Mouse (Mus musculus) E14TG2a.4 (cell line): ENCODE measurements around the gene Ddc.

ENCODE experiments used
- H3K27me3 ChIP-seq: 2 replicates; pipeline ENCODE4 v1.6.1; 2014; ENCODE audit warnings: low read length, control low read depth; ENCODE audit not compliant: insufficient read depth
- H3K36me3 ChIP-seq: 2 replicates; pipeline ENCODE4 v1.6.1; 2014; ENCODE audit warnings: low read length, control low read depth; ENCODE audit not compliant: insufficient read depth
- H3K4me1 ChIP-seq: replicated peaks from 2 replicates; pipeline ENCODE4 v1.6.1; 2014; ENCODE audit warnings: low read depth, low read length, control low read depth
- H3K4me3 ChIP-seq: replicated peaks from 2 replicates; pipeline ENCODE4 v1.5.1; 2014; ENCODE audit warnings: mild to moderate bottlenecking, low read length
- H3K9me3 ChIP-seq: 2 replicates; pipeline ENCODE4 v1.6.1; 2014; ENCODE audit warnings: low read length, control low read depth
- CTCF ChIP-seq: conservative IDR thresholded peaks from 2 replicates; pipeline ENCODE4 v1.5.1; 2014; ENCODE audit warnings: low read length
- NANOG ChIP-seq: IDR thresholded peaks from 2 replicates; pipeline ENCODE4 v1.6.1; 2014; ENCODE audit warnings: borderline replicate concordance, low read length, mixed read lengths
- POU5F1 ChIP-seq: IDR thresholded peaks from 2 replicates; pipeline ENCODE4 v1.6.1; 2014; ENCODE audit warnings: low read length, borderline replicate concordance

The Ddc gene

GRCm38 (mm10) chr11:11798690-11799089 lies 99.3 kb downstream of the Ddc start:
- no peaks in the 10 kb centered on the region for H3K9me3 ChIP-seq
- peaks cover 72% of the 10 kb centered on the region for H3K36me3 ChIP-seq
- no peak for TF ChIP-seq NANOG
- no peak for TF ChIP-seq CTCF
- no peak for TF ChIP-seq POU5F1
- no peaks in the 10 kb centered on the region for H3K4me1 ChIP-seq
- no peaks in the 10 kb centered on the region for H3K27me3 ChIP-seq
- no peak overlapping the region for H3K4me3 ChIP-seq

- Histone ChIP-seq H3K4me3 (no peak overlapping the region), H3K9me3 (no peaks in the 10 kb centered on the region), H3K27me3 (no peaks in the 10 kb centered on the region), H3K36me3 (peaks cover 31% of the 10 kb centered on the region), H3K4me1 (no peaks in the 10 kb centered on the region)
- no peak for TF ChIP-seq CTCF
- no peak for TF ChIP-seq POU5F1
- no peak for TF ChIP-seq NANOG
These were observed 103.3 kb downstream of the Ddc start for GRCm38 (mm10) chr11:11794626-11795025.

GRCm38 (mm10) chr11:11788521-11788974 lies 109.4 kb downstream of the Ddc start:
- Histone ChIP-seq H3K4me1 (no peaks in the 10 kb centered on the region), H3K36me3 (no peaks in the 10 kb centered on the region)
- TF ChIP-seq POU5F1 (no peak), CTCF (peak; percentile 52)

GRCm38 (mm10) chr11:11785457-11785856 lies 112.5 kb downstream of the Ddc start:
- no peaks in the 10 kb centered on the region for H3K36me3 ChIP-seq
- no peaks in the 10 kb centered on the region for H3K4me1 ChIP-seq
- TF ChIP-seq POU5F1 (no peak), CTCF (no peak), NANOG (no peak)
- H3K9me3 ChIP-seq, result 0 out of 2 replicates have a peak, but pooled peaks cover 3% of the 10 kb centered on the region
- peaks cover 11% of the 10 kb centered on the region for H3K27me3 ChIP-seq
- H3K4me3 ChIP-seq, result no peak overlapping the region

More at GRCm38 (mm10) chr11:11788521-11788974, 109.4 kb downstream of the Ddc start:
- 0 out of 2 replicates have a peak, but pooled peaks cover 3% of the 10 kb centered on the region for H3K9me3 ChIP-seq
- no peak overlapping the region for H3K4me3 ChIP-seq
- H3K27me3 ChIP-seq, result peaks cover 11% of the 10 kb centered on the region

GRCm38 (mm10) chr11:11781728-11782127 lies 116.2 kb downstream of the Ddc start:
- Histone ChIP-seq H3K27me3 (peaks cover 20% of the 10 kb centered on the region), H3K9me3 (0 out of 2 replicates have a peak, but pooled peaks cover 3% of the 10 kb centered on the region), H3K36me3 (no peaks in the 10 kb centered on the region), H3K4me1 (no peaks in the 10 kb centered on the region), H3K4me3 (no peak overlapping the region)
- TF ChIP-seq CTCF, result no peak
- no peak for TF ChIP-seq POU5F1
- TF ChIP-seq NANOG, result no peak

GRCm38 (mm10) chr11:11778345-11778744 lies 119.6 kb downstream of the Ddc start:
- Histone ChIP-seq H3K4me3 (no peak overlapping the region), H3K36me3 (no peaks in the 10 kb centered on the region), H3K4me1 (no peaks in the 10 kb centered on the region), H3K9me3 (no peaks in the 10 kb centered on the region), H3K27me3 (peaks cover 28% of the 10 kb centered on the region)
- no peak for TF ChIP-seq NANOG
- no peak for TF ChIP-seq CTCF
- TF ChIP-seq POU5F1, result no peak

- Histone ChIP-seq H3K9me3 (no peaks in the 10 kb centered on the region), H3K4me1 (no peaks in the 10 kb centered on the region), H3K4me3 (no peak overlapping the region), H3K36me3 (no peaks in the 10 kb centered on the region), H3K27me3 (peaks cover 33% of the 10 kb centered on the region)
- TF ChIP-seq POU5F1, result no peak
- TF ChIP-seq NANOG, result no peak
- TF ChIP-seq CTCF, result no peak
These were observed 120.1 kb downstream of the Ddc start for GRCm38 (mm10) chr11:11777796-11778195.

GRCm38 (mm10) chr11:11777246-11777645 lies 120.7 kb downstream of the Ddc start:
- Histone ChIP-seq H3K4me3 (no peak overlapping the region), H3K4me1 (no peaks in the 10 kb centered on the region), H3K36me3 (no peaks in the 10 kb centered on the region), H3K27me3 (peaks cover 33% of the 10 kb centered on the region), H3K9me3 (no peaks in the 10 kb centered on the region)
- no peak for TF ChIP-seq POU5F1
- no peak for TF ChIP-seq CTCF
- no peak for TF ChIP-seq NANOG

GRCm38 (mm10) chr11:11776822-11777174 lies 121.1 kb downstream of the Ddc start:
- TF ChIP-seq CTCF (no peak), NANOG (no peak), POU5F1 (no peak)
- no peaks in the 10 kb centered on the region for H3K36me3 ChIP-seq
- no peaks in the 10 kb centered on the region for H3K4me1 ChIP-seq
- no peak overlapping the region for H3K4me3 ChIP-seq
- H3K9me3 ChIP-seq, result no peaks in the 10 kb centered on the region
- H3K27me3 ChIP-seq, result peaks cover 37% of the 10 kb centered on the region
